Mouse (Mus musculus): ENCODE data around the gene Parn. TPM values are rescaled to one million over a fixed set of nuclear protein-coding genes. Genes with fewer than 3 reads are reported as not detected.

Parn gene
- polyA plus RNA-seq, 1 experiment = 15.1 TPM

DNA sequence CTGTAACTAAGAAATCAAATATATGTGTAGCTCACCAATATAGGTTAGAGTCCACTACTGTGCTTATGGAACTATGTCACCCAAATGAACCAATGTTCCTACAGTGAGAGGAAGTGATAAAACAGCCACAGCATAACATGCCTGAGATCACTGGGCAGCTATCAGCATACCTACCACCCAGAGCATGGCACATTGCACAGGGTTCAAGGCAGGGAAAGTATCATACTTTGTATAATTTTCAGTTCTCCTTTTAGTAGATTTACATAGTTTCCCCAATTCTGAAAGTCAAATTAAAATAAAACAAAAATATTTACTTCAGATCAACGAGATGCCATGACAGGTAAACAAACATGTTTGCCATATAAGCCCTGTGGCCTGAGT lies 59.3 kb downstream of the Parn start:
- Histone ChIP-seq H3K27me3 (replicated peaks; ENCODE audit: control insufficient read depth, insufficient read depth, low read length) (no peaks in the 10 kb centered on the region), H3K4me3 (ENCODE audit: insufficient read depth, low read depth, low read length) (no peak overlapping the region), H3K27ac (ENCODE audit: insufficient read depth, low read depth, low read length) (no peak overlapping the region), H3K36me3 (ENCODE audit: control insufficient read depth, insufficient read depth, low read length) (no peaks in the 10 kb centered on the region), H3K4me1 (ENCODE audit: control insufficient read depth, insufficient read depth, low read length) (0 out of 2 replicates have a peak, but pooled peaks cover 4% of the 10 kb centered on the region)
- DNase-seq = no peak
- WGBS = 89% methylated on average over 1 of the region's 1 CpGs
- TF ChIP-seq CTCF (conservative IDR thresholded peaks at IDR 0.05; ENCODE audit: insufficient read depth, insufficient read length, low read depth, low read length) (no peak), POLR2A (IDR thresholded peaks at IDR 0.05; ENCODE audit: low read depth, low read length) (no peak)

DNA sequence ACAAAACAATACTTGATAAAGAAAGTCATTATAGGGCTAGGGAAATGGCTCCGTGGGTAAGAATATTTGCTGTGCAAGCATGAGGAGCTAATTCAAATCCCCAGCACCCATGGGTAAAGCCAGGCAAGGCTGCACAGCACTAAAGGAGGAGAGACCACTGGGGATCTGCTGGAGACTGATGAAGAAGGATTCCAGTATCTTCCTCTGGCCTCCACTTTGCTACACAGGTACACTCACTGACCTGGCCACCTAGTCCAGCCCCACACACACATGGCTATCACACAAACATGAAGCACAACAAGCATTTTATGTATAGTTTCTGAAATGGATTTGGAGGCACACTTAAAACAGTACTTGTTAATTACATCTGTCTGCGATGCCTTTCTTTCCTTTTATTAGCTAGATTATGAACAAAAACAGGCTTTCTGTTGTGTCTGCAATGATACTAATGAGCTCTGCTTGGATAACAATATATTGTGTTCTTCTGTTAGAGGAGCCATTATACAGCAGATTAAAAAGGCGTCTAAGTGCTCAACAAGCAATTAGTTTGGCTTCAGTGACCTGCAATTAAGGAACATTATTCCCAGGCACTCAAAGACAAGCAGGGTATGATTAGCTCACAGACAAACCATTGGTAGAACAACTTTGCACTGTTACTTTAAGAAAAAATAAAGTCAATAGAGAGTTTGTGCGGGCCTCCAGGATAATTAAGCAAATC lies 59.8 kb downstream of the Parn start:
- no peak overlapping the region for H3K4me3 ChIP-seq (ENCODE audit: insufficient read depth, low read depth, low read length)
- H3K27ac ChIP-seq (ENCODE audit: insufficient read depth, low read depth, low read length) = no peak overlapping the region
- 0 out of 2 replicates have a peak, but pooled peaks cover 4% of the 10 kb centered on the region for H3K4me1 ChIP-seq (ENCODE audit: control insufficient read depth, insufficient read depth, low read length)
- no peak for DNase-seq
- TF ChIP-seq CTCF (conservative IDR thresholded peaks at IDR 0.05; ENCODE audit: insufficient read depth, insufficient read length, low read depth, low read length) (no peak), POLR2A (IDR thresholded peaks at IDR 0.05; ENCODE audit: low read depth, low read length) (no peak)
- 73% methylated on average over 4 of the region's 4 CpGs for whole genome bisulfite sequencing
- H3K36me3 ChIP-seq (ENCODE audit: control insufficient read depth, insufficient read depth, low read length) = no peaks in the 10 kb centered on the region
- H3K27me3 ChIP-seq (replicated peaks; ENCODE audit: control insufficient read depth, insufficient read depth, low read length) = no peaks in the 10 kb centered on the region

DNA sequence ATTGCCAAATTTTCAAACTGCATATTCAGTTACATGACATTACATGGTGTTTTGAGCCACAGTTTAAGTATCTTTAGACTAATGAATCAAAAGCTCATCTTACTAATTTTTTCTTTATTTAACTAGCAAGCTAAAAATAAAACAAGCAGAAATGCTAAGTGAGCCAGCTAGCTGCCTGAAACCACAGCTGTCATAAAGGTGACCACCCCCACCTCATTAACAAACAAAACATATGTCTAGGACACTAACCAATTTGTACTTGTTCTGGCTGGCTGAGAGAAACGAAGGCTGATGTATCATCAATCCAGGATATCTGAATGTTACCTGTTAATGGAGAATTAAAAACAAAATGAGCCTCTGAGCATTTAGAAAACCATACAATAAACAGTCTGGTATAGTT lies 65.2 kb downstream of the Parn start:
- no peak for TF ChIP-seq CTCF (conservative IDR thresholded peaks at IDR 0.05; ENCODE audit: insufficient read depth, insufficient read length, low read depth, low read length)
- TF ChIP-seq POLR2A (IDR thresholded peaks at IDR 0.05; ENCODE audit: low read depth, low read length) = no peak
- Histone ChIP-seq H3K27me3 (replicated peaks; ENCODE audit: control insufficient read depth, insufficient read depth, low read length) (no peaks in the 10 kb centered on the region), H3K27ac (ENCODE audit: insufficient read depth, low read depth, low read length) (no peak overlapping the region), H3K4me3 (ENCODE audit: insufficient read depth, low read depth, low read length) (no peak overlapping the region), H3K36me3 (ENCODE audit: control insufficient read depth, insufficient read depth, low read length) (no peaks in the 10 kb centered on the region; the same call in 1 of the 2 replicates), H3K4me1 (ENCODE audit: control insufficient read depth, insufficient read depth, low read length) (no peaks in the 10 kb centered on the region)
- WGBS = 49% methylated on average over 1 of the region's 1 CpGs
- DNase-seq = no peak

DNA sequence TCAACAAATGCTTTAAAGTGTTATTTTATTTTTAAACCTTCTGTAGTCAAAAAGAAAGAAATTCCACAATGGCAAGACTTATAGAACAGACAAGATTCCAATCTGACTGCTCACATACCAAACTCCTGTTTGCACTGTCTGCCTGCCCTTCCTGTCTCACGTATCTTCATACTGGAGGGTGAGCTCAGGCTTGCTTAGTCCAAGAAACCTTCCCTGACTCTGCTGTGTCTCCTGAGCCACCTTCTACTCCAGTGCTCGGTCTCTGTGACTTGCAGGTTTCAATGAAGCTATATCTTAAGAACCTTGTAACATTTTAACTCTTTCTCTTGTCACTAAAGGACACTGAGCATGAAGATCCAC lies 78.9 kb downstream of the Parn start:
- 77% methylated on average over 2 of the region's 2 CpGs for WGBS
- Histone ChIP-seq H3K4me3 (ENCODE audit: insufficient read depth, low read depth, low read length) (no peak overlapping the region), H3K27ac (ENCODE audit: insufficient read depth, low read depth, low read length) (no peak overlapping the region), H3K36me3 (ENCODE audit: control insufficient read depth, insufficient read depth, low read length) (no peaks in the 10 kb centered on the region; the same call in 1 of the 2 replicates), H3K4me1 (ENCODE audit: control insufficient read depth, insufficient read depth, low read length) (no peaks in the 10 kb centered on the region), H3K27me3 (replicated peaks; ENCODE audit: control insufficient read depth, insufficient read depth, low read length) (no peaks in the 10 kb centered on the region)
- DNase-seq = no peak
- TF ChIP-seq CTCF (conservative IDR thresholded peaks at IDR 0.05; ENCODE audit: insufficient read depth, insufficient read length, low read depth, low read length) (no peak), POLR2A (IDR thresholded peaks at IDR 0.05; ENCODE audit: low read depth, low read length) (no peak)

DNA sequence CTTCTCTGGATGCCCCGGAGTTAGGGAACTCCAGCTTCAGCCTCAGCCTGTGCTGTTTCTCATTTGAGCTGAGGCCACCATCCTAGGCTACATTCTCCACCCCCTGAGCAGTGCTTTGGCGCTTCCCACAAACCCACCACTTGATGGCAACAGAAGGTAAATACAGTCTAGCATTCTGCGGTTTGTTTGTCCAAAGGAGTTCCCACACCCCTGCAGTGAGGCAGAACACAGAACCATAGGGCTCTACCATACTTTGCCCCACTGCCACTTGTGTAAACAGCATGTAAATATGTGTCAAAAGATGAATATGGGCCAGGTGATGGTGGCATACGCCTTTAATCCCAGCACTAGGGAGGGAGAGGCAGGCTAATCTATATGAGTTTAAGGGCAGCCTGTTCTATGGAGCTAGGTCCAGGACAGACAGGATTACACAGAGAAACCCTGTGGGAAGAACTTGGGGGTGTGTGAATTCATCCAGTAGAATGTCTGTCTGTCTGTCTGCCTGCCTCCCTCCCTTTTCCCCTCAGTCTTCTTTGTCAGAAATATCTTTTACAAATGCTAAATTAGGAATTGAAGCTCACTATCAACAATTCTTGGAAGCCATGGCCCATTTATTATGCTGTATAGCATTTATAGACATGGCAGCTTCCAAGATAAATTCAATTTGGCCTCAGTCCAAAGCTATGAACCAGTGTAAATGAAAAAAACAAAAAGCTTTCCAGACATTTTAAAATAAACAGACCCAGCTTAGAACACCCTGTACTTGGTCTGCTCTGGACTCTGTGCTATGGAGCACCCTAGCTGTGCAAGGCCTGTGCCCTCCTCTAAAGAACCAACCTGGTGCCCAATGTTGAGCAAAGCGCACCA lies 79.6 kb downstream of the Parn start:
- WGBS = 90% methylated on average over 5 of the region's 5 CpGs
- H3K36me3 ChIP-seq (ENCODE audit: control insufficient read depth, insufficient read depth, low read length) = no peaks in the 10 kb centered on the region; the same call in 1 of the 2 replicates
- no peak overlapping the region for H3K4me3 ChIP-seq (ENCODE audit: insufficient read depth, low read depth, low read length)
- no peaks in the 10 kb centered on the region for H3K27me3 ChIP-seq (replicated peaks; ENCODE audit: control insufficient read depth, insufficient read depth, low read length)
- TF ChIP-seq POLR2A (IDR thresholded peaks at IDR 0.05; ENCODE audit: low read depth, low read length) (no peak), CTCF (conservative IDR thresholded peaks at IDR 0.05; ENCODE audit: insufficient read depth, insufficient read length, low read depth, low read length) (no peak)
- no peaks in the 10 kb centered on the region for H3K4me1 ChIP-seq (ENCODE audit: control insufficient read depth, insufficient read depth, low read length)
- no peak overlapping the region for H3K27ac ChIP-seq (ENCODE audit: insufficient read depth, low read depth, low read length)
- no peak for DNase-seq

DNA sequence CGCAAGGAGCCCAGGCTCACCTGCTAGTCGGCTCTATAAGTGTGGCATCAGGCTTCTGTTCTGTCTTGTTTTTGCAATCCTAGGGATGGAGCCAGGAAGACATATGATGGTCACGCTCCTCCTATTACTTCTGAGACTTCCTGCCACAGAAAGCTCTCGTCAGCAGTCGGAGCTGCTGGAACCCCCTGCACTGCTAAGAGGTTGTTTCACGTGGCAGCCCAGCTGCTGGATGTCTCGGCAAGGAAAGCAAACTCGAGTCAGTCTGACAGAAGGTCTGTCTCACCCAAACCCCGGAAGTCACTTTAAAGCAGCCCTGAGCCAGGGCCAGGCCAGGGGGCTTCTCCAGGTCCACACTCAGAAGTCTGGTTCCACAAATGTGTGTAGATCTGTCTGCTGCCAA lies 82.7 kb downstream of the Parn start:
- Histone ChIP-seq H3K36me3 (ENCODE audit: control insufficient read depth, insufficient read depth, low read length) (no peaks in the 10 kb centered on the region), H3K27me3 (replicated peaks; ENCODE audit: control insufficient read depth, insufficient read depth, low read length) (no peaks in the 10 kb centered on the region), H3K4me3 (ENCODE audit: insufficient read depth, low read depth, low read length) (no peak overlapping the region), H3K27ac (ENCODE audit: insufficient read depth, low read depth, low read length) (0 out of 2 replicates have a peak overlapping the region, but pooled peaks have one; percentile 17), H3K4me1 (ENCODE audit: control insufficient read depth, insufficient read depth, low read length) (no peaks in the 10 kb centered on the region)
- WGBS = 63% methylated on average over 9 of the region's 9 CpGs
- no peak for TF ChIP-seq CTCF (conservative IDR thresholded peaks at IDR 0.05; ENCODE audit: insufficient read depth, insufficient read length, low read depth, low read length)
- no peak for TF ChIP-seq POLR2A (IDR thresholded peaks at IDR 0.05; ENCODE audit: low read depth, low read length)
- peak; percentile 38 for DNase-seq

DNA sequence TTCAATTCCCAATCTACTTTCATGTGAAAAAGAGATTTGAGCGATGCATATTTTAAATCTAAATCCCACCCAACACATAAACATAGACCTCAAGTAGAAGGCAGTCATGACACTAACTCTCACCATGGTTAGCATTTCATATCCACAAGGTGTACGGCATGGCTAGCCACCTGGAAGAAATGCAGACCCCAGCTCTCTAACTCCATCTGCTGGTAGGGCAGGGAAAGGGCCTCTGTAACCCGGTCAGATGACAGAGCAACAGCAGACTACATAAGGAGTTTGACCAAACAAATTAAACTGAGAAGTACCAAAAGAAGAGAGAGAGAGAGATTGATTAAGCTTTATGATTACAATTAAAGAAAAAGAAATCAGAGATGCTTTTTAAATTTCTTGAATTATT lies 87.2 kb downstream of the Parn start:
- H3K27ac ChIP-seq (ENCODE audit: insufficient read depth, low read depth, low read length) = no peak overlapping the region
- 87% methylated on average over 3 of the region's 3 CpGs for WGBS
- no peak overlapping the region for H3K4me3 ChIP-seq (ENCODE audit: insufficient read depth, low read depth, low read length)
- H3K36me3 ChIP-seq (ENCODE audit: control insufficient read depth, insufficient read depth, low read length) = no peaks in the 10 kb centered on the region
- DNase-seq = peak; percentile 37
- H3K27me3 ChIP-seq (replicated peaks; ENCODE audit: control insufficient read depth, insufficient read depth, low read length) = no peaks in the 10 kb centered on the region
- no peaks in the 10 kb centered on the region for H3K4me1 ChIP-seq (ENCODE audit: control insufficient read depth, insufficient read depth, low read length)
- no peak for TF ChIP-seq POLR2A (IDR thresholded peaks at IDR 0.05; ENCODE audit: low read depth, low read length)
- TF ChIP-seq CTCF (conservative IDR thresholded peaks at IDR 0.05; ENCODE audit: insufficient read depth, insufficient read length, low read depth, low read length) = peak; percentile 70
